Mouse (Mus musculus) limb, embryonic 11.5 days (tissue): ENCODE data around the gene Tchh. TPM values are rescaled to one million over a fixed set of nuclear protein-coding genes. Genes with fewer than 3 reads are reported as not detected.
A peak's percentile ranks its signal among the peaks of the same experiment; 100 is the strongest.
"Not testable (repeated sequence)": the region's sequence is repeated elsewhere in the genome, so short reads cannot be mapped to it uniquely, and the experiment has no call there.

Source experiments
- ATAC-seq: fragments of 200-750 bp; cut with Nextera tagmentation; 2 replicates; pipeline ENCODE4 v1.8.0; 2017; ENCODE audit warnings: low read depth; ENCODE audit not compliant: insufficient number of reproducible peaks, low FRiP score, low TSS enrichment
- DNase-seq: peaks from one replicate; pipeline ENCODE4 v3.0.0-alpha.2; 2015; ENCODE audit warnings: low spot score
- H3K27ac ChIP-seq: fragments of 300-500 bp; sonication (generic); replicated peaks from 2 replicates; pipeline ENCODE4 v1.5.1; 2014; ENCODE audit warnings: low read depth, mild to moderate bottlenecking, low read length
- H3K27me3 ChIP-seq: fragments of 300-500 bp; sonication (generic); 2 replicates; pipeline ENCODE4 v1.6.1; 2014; ENCODE audit warnings: mild to moderate bottlenecking, low read length, mixed read lengths; ENCODE audit not compliant: control insufficient read depth, insufficient read depth
- H3K36me3 ChIP-seq: fragments of 300-500 bp; sonication (generic); 2 replicates; pipeline ENCODE4 v1.6.1; 2014; ENCODE audit warnings: mild to moderate bottlenecking, low read length, moderate library complexity, mixed read lengths; ENCODE audit not compliant: control insufficient read depth, insufficient read depth
- H3K4me1 ChIP-seq: fragments of 300-500 bp; sonication (generic); 2 replicates; pipeline ENCODE4 v1.6.1; 2014; ENCODE audit warnings: low read length, mixed read lengths; ENCODE audit not compliant: control insufficient read depth, insufficient read depth
- H3K4me2 ChIP-seq: fragments of 300-500 bp; sonication (generic); 2 replicates; pipeline ENCODE4 v1.6.1; 2014; ENCODE audit warnings: low read depth, mild to moderate bottlenecking, moderate library complexity; ENCODE audit not compliant: severe bottlenecking
- H3K4me3 ChIP-seq: fragments of 300-500 bp; sonication (generic); 2 replicates; pipeline ENCODE4 v1.5.1; 2014; ENCODE audit warnings: low read depth, low read length
- H3K9ac ChIP-seq: fragments of 300-500 bp; sonication (generic); 2 replicates; pipeline ENCODE4 v1.6.1; 2014; ENCODE audit warnings: mild to moderate bottlenecking, low read length
- H3K9me3 ChIP-seq: fragments of 300-500 bp; sonication (generic); 2 replicates; pipeline ENCODE4 v1.6.1; 2016; ENCODE audit warnings: low read length; ENCODE audit not compliant: control insufficient read depth
- WGBS: fragments of 180-500 bp; shearing (Covaris S2); extraction: QIAGEN DNeasy Blood & Tissue Kit; methylation state at CpG from one replicate; pipeline ENCODE4 v1.1.7; 2014; 5-methylcytosine and 5-hydroxymethylcytosine counted together
- polyA plus RNA-seq: library from polyadenylated mRNA; unstranded; fragments of >200 nt; fragmentation: Nextera tagmentation; extraction: Ambion mirVana; gene quantifications from 2 replicates; pipeline ENCODE4 v1.2.1, GENCODE M21; 2014

Gene Tchh
- polyA plus RNA-seq, 1 experiment from 2014 or later = 0.08 TPM

DNA sequence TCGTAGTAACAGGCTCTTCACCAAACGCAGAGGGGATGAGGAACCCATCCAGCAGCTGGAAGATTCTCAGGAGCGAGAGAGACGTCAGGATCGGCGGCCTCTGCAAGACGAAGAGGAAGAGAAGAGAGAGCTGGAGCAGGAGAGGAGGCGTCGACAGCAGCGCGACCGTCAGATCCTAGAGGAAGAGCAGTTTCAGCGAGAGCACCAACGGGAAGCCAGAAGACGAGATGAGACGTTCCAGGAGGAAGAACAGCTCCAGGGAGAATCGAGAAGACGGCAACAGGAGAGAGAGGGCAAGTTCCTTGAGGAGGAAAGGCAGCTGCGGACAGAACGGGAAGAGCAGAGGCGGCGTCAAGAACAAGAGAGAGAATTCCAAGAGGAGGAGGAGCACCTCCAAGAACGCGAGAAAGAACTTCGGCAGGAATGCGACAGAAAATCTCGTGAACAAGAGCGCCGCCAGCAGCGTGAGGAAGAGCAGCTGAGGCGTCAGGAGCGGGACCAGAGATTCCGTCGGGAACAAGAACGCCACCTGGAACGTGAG, 3.1 kb downstream of the Tchh start:
- Histone ChIP-seq H3K4me3 (peak overlapping the region; percentile 50), H3K4me1 (0 out of 2 replicates have a peak, but pooled peaks cover 8% of the 10 kb centered on the region), H3K4me2 (peak overlapping the region; percentile 86), H3K27me3 (peaks cover 37% of the 10 kb centered on the region), H3K36me3 (no peaks in the 10 kb centered on the region), H3K9ac (peak overlapping the region; percentile 5; the same call in 1 of the 2 replicates), H3K27ac (no peak overlapping the region), H3K9me3 (no peaks in the 10 kb centered on the region)
- WGBS = under 1% methylated on average over 36 of the region's 36 CpGs
- 0 out of 2 replicates have a peak, but pooled peaks have one; percentile 15 for ATAC-seq
- DNase-seq = peak; percentile 60

GRCm38 (mm10) chr3:93446128-93446755, 4.1 kb downstream of the Tchh start:
- WGBS = under 1% methylated on average over 54 of the region's 54 CpGs
- Histone ChIP-seq H3K9me3 (no peaks in the 10 kb centered on the region), H3K9ac (no peak overlapping the region), H3K4me3 (peak overlapping the region; percentile 39), H3K27me3 (peaks cover 34% of the 10 kb centered on the region), H3K4me1 (0 out of 2 replicates have a peak, but pooled peaks cover 8% of the 10 kb centered on the region), H3K4me2 (peak overlapping the region; percentile 91), H3K36me3 (no peaks in the 10 kb centered on the region), H3K27ac (no peak overlapping the region)
- ATAC-seq (no peak), DNase-seq (peak; percentile 66)

DNA sequence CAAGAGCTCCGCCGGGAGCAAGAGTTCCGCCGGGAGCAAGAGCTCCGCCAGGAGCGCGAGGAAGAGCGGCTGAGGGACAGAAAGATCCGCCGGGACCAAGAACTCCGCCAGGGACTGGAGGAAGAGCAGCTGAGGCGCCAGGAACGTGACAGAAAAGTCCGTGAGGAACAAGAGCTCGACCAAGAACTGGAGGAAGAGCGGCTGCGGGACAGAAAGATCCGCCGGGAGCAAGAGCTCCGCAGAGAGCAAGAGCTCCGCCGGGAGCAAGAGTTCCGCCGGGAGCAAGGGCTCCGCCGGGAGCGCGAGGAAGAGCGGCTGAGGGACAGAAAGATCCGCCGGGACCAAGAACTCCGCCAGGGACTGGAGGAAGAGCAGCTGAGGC, 4.6 kb downstream of the Tchh start:
- Histone ChIP-seq H3K27me3 (peaks cover 34% of the 10 kb centered on the region), H3K4me3 (peak overlapping the region; percentile 39), H3K4me2 (peak overlapping the region; percentile 91), H3K9ac (peak overlapping the region; percentile 40; the same call in 1 of the 2 replicates)
- H3K36me3 ChIP-seq, DNase-seq, H3K4me1 ChIP-seq, H3K9me3 ChIP-seq, H3K27ac ChIP-seq, ATAC-seq: not testable (repeated sequence)
- 1% methylated on average over 32 of the region's 32 CpGs for WGBS

- Histone ChIP-seq H3K9me3 (no peaks in the 10 kb centered on the region), H3K4me1 (0 out of 2 replicates have a peak, but pooled peaks cover 8% of the 10 kb centered on the region), H3K27me3 (peaks cover 33% of the 10 kb centered on the region), H3K4me2 (peak overlapping the region; percentile 91), H3K36me3 (no peaks in the 10 kb centered on the region), H3K27ac (no peak overlapping the region), H3K9ac (peak overlapping the region; percentile 40; the same call in 1 of the 2 replicates), H3K4me3 (peak overlapping the region; percentile 39)
- WGBS = under 1% methylated on average over 59 of the region's 59 CpGs
- peak; percentile 42; the same call in 1 of the 2 replicates for ATAC-seq
- peak; percentile 75 for DNase-seq
These were observed 5.2 kb downstream of the Tchh start for GRCm38 (mm10) chr3:93447138-93447841.

DNA sequence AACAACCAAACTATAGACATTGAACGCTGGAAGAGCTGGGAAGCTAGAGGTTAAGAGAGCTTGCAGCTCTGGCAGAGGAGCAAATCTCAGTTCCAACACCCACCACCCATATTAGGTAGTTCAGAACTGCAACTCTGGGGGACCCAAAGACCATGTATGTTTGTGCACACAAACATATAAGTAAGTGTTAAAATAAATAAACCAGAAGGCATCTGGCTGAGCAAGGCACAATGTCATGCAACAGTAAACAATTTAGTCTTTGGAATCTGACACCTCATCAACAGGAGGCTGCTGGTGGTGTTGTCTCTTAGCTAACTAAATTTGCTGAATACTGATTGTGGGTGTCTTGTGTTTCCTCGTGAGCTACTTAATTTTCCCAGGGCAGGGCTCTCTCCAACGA, 24.4 kb downstream of the Tchh start:
- H3K27ac ChIP-seq = no peak overlapping the region
- no peaks in the 10 kb centered on the region for H3K36me3 ChIP-seq
- 66% methylated on average over 3 of the region's 3 CpGs for WGBS
- no peak overlapping the region for H3K4me2 ChIP-seq
- ATAC-seq (no peak), DNase-seq (no peak)
- H3K9me3 ChIP-seq = no peaks in the 10 kb centered on the region
- H3K27me3 ChIP-seq = no peaks in the 10 kb centered on the region
- H3K9ac ChIP-seq = no peak overlapping the region
- H3K4me3 ChIP-seq = no peak overlapping the region
- no peaks in the 10 kb centered on the region for H3K4me1 ChIP-seq

DNA sequence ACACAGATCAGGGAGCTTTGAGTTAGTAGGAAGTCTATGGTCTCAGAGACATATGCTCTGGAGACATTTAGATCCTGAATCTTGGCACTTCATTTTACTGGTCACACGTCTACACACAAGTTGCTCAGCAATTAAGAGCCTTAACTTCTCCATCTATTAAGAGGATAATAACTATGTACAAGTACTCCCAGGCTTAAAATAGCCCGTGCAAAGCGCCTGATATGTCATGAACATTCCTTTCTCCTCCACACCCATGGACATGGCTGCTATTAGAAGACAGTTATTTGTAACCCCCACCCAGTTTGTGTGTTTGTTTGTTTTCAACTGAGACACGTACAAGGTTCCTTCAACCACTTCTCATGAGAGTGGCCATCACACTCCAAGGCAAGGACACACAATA, 25.0 kb downstream of the Tchh start:
- DNase-seq = no peak
- no peak overlapping the region for H3K27ac ChIP-seq
- H3K9me3 ChIP-seq = no peaks in the 10 kb centered on the region
- no peak for ATAC-seq
- H3K4me2 ChIP-seq = no peak overlapping the region
- H3K27me3 ChIP-seq = no peaks in the 10 kb centered on the region
- H3K36me3 ChIP-seq = no peaks in the 10 kb centered on the region
- WGBS = 84% methylated on average over 4 of the region's 4 CpGs
- no peak overlapping the region for H3K4me3 ChIP-seq
- H3K4me1 ChIP-seq = no peaks in the 10 kb centered on the region
- no peak overlapping the region for H3K9ac ChIP-seq

- WGBS = 38% methylated on average over 5 of the region's 5 CpGs
- H3K27me3 ChIP-seq = no peaks in the 10 kb centered on the region
- no peak within 1 kb of the TSS for H3K9ac ChIP-seq
- no peaks in the 10 kb centered on the region for H3K4me1 ChIP-seq
- H3K27ac ChIP-seq = no peak within 1 kb of the TSS
- no peak within 1 kb of the TSS for H3K4me2 ChIP-seq
- H3K36me3 ChIP-seq = no peaks in the 10 kb centered on the region
- no peaks in the 10 kb centered on the region for H3K9me3 ChIP-seq
- H3K4me3 ChIP-seq = no peak within 1 kb of the TSS
- ATAC-seq = no peak
- DNase-seq = no peak
These were observed 26.4 kb downstream of the Tchh start, which contains the start of gene Tchhl1 for GRCm38 (mm10) chr3:93468561-93468960. TSS of gene Tchhl1 (plus strand) at chr3:93468754.

GRCm38 (mm10) chr3:93469629-93470028, 27.5 kb downstream of the Tchh start:
- Histone ChIP-seq H3K9me3 (no peaks in the 10 kb centered on the region), H3K27ac (no peak overlapping the region), H3K4me1 (no peaks in the 10 kb centered on the region), H3K9ac (no peak overlapping the region), H3K27me3 (no peaks in the 10 kb centered on the region), H3K36me3 (no peaks in the 10 kb centered on the region), H3K4me3 (no peak overlapping the region), H3K4me2 (no peak overlapping the region)
- 81% methylated on average over 3 of the region's 3 CpGs for WGBS
- DNase-seq (no peak), ATAC-seq (no peak)
